Mouse (Mus musculus) G1E (cell line): ENCODE measurements around the gene Hdhd5.

Experiments
- CTCF ChIP-seq: IDR thresholded peaks from 2 replicates; pipeline ENCODE4 v1.5.1; 2012; ENCODE audit warnings: low read depth, low read length, inconsistent platforms, mixed read lengths
- GATA1 ChIP-seq: IDR thresholded peaks from 2 replicates; pipeline ENCODE4 v1.6.1; 2012; ENCODE audit warnings: borderline replicate concordance, low read length, inconsistent platforms, mixed read lengths
- GATA2 ChIP-seq: IDR thresholded peaks from 2 replicates; pipeline ENCODE4 v1.6.1; 2012; ENCODE audit warnings: low read depth, low read length, inconsistent platforms, borderline replicate concordance
- POLR2AphosphoS5 ChIP-seq: IDR thresholded peaks from 2 replicates; pipeline ENCODE4 v1.6.1; 2012; ENCODE audit warnings: low read depth, low read length, inconsistent platforms; ENCODE audit not compliant: insufficient replicate concordance
- TAL1 ChIP-seq: conservative IDR thresholded peaks from 2 replicates; pipeline ENCODE4 v1.6.1; 2012; ENCODE audit warnings: low read depth, low read length, inconsistent platforms, mixed read lengths

DNA sequence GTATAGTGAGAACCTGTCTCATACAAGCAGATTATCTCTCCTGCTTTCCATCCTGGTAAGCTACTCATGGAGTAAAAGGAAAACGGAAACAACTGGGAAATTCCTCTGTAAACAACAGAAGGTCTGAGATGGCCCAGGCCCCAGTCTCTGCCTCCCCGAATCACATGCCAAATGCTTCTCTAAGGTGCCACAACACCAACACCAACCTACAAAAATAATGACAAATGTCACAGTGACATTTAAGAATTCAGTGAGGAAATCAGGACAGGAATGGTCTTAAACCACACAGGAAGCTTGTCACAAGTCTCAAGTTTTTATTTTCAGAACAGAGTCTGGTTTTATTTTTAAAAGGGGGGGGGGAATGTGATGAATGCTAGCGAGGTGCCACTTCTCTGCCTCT is 42.5 kb downstream of the Hdhd5 start:
- TF ChIP-seq GATA2 = no peak
- no peak for TF ChIP-seq POLR2AphosphoS5
- no peak for TF ChIP-seq TAL1
- no peak for TF ChIP-seq CTCF
- no peak for TF ChIP-seq GATA1
